In genomic region chr16:18459955-18460370, GRCm38 (mm10) we compare ENCODE assay signal across 8 mouse cellular contexts. TPM values are rescaled to one million over a fixed set of nuclear protein-coding genes. Genes with fewer than 3 reads are reported as not detected.
A peak's percentile ranks its signal among the peaks of the same experiment; 100 is the strongest.
DNase-seq lines count a peak whose midpoint lies in the region; ATAC-seq and TF ChIP-seq lines count a peak whose summit lies in the region.

No protein-coding gene starts in this region.

- ATAC-seq in Patski: peak; percentile 44
- ATAC-seq in forebrain, postnatal 0 days: peak; percentile 86

- H3K4me3 ChIP-seq in forebrain, postnatal 0 days (ENCODE audit: low read depth, low read length): no peak overlapping the region

- H3K4me2 ChIP-seq in forebrain, postnatal 0 days (ENCODE audit: low read depth): peak overlapping the region; percentile 26

- no peak overlapping the region; the same call in 1 of the 2 replicates for H3K27ac ChIP-seq in forebrain, postnatal 0 days (ENCODE audit: low read depth, low read length)

- H3K9ac ChIP-seq in forebrain, postnatal 0 days: peak overlapping the region; percentile 33; the same call in 1 of the 2 replicates

- no peaks in the 10 kb centered on the region; the same call in 1 of the 2 replicates for H3K4me1 ChIP-seq in forebrain, postnatal 0 days (ENCODE audit: insufficient read depth)

- TF ChIP-seq CTCF in Patski (IDR thresholded peaks at IDR 0.05): no peak
- no peak for TF ChIP-seq CTCF in forebrain, postnatal 0 days (IDR thresholded peaks at IDR 0.05; ENCODE audit: low read depth)

- 5% methylated on average over 11 of the region's 11 CpGs for WGBS in forebrain, postnatal 0 days

- H3K27me3 ChIP-seq in Patski: no peaks in the 10 kb centered on the region
- no peaks in the 10 kb centered on the region for H3K27me3 ChIP-seq in forebrain, postnatal 0 days (ENCODE audit: insufficient read depth, low read length)

- DNase-seq in adrenal gland, postnatal 36 days: peak; percentile 18 to 20
- DNase-seq in adrenal gland, postnatal 4 days (ENCODE audit: low spot score in 2 of 2): no peak
- no peak for DNase-seq in Patski (ENCODE audit: low read depth, low spot score)
- peak; percentile 58 for DNase-seq in forebrain, postnatal 0 days
- peak; percentile 85 for DNase-seq in induced T-regulatory cell, adult 2 months (ENCODE audit: low read depth)
- DNase-seq in lung, postnatal 4 days: peak; percentile 54 to 66
- peak; percentile 31 to 56 for DNase-seq in spleen, postnatal 10 days (ENCODE audit: low spot score in 2 of 2)
- DNase-seq in urinary bladder, postnatal 25 days (ENCODE audit: low spot score): no peak

- CTCF ChIA-PET in Patski (lab: Charles Lee): interaction anchor here (2.1 kb wide), 1 partner anchor 9 kb away, joined by 7 read pairs; no protein-coding TSS in a partner anchor

- in situ Hi-C loops in Patski (cut with MboI; ENCODE audit: low pct_unique_long_range_greater_than_20kb): no loop called here

- H3K36me3 ChIP-seq in forebrain, postnatal 0 days (ENCODE audit: insufficient read depth): peaks cover 11% of the 10 kb centered on the region; the same call in 1 of the 2 replicates

- no peaks in the 10 kb centered on the region for H3K9me3 ChIP-seq in forebrain, postnatal 0 days (ENCODE audit: low read length)

- POLR2A ChIA-PET in Patski (lab: Charles Lee): interaction anchor here (1.5 to 2.5 kb wide), 2 partner anchors 12 to 16 kb away, joined by 3 to 14 read pairs; no protein-coding TSS in a partner anchor

RNA-seq across cellular contexts. Expression of gene Comt, which starts 33.3 kb away (rescaled TPM):
- total RNA-seq in adrenal gland, postnatal 36 days (2021): 100 to 1,000 TPM; 193 to 249 TPM
- total RNA-seq in adrenal gland, postnatal 4 days (2021): 100 to 1,000 TPM in 1 of 2 experiments, 10 to 100 TPM in 1; 99.0 to 129 TPM
- 229 TPM for polyA plus RNA-seq in Patski (2021)
- total RNA-seq in forebrain, postnatal 0 days (2014; rRNA removed): 65.6 and 68.4 TPM in 2 replicates
- polyA plus RNA-seq in forebrain, postnatal 0 days (2015; fragmentation: Nextera tagmentation; extraction: Ambion mirVana): 79.9 and 105 TPM in 2 replicates

RNA-seq across cellular contexts. Expression of gene Txnrd2, which starts 33.8 kb away (rescaled TPM):
- 10 to 100 TPM; 73.3 to 97.3 TPM for total RNA-seq in adrenal gland, postnatal 36 days (2021)
- total RNA-seq in adrenal gland, postnatal 4 days (2021): 10 to 100 TPM; 60.2 to 67.6 TPM
- 25.2 TPM for polyA plus RNA-seq in Patski (2021)
- total RNA-seq in forebrain, postnatal 0 days (2014; rRNA removed): 9.7 and 11.5 TPM in 2 replicates
- polyA plus RNA-seq in forebrain, postnatal 0 days (2015; fragmentation: Nextera tagmentation; extraction: Ambion mirVana): 28.0 and 34.4 TPM in 2 replicates

RNA-seq across cellular contexts. Expression of gene Gnb1l, which starts 38.5 kb away (rescaled TPM):
- total RNA-seq in adrenal gland, postnatal 36 days (2021): 1 to 10 TPM; 4.9 to 5.9 TPM
- 1 to 10 TPM; 5.6 to 9.2 TPM for total RNA-seq in adrenal gland, postnatal 4 days (2021)
- polyA plus RNA-seq in Patski (2021): 9.9 TPM
- total RNA-seq in forebrain, postnatal 0 days (2014; rRNA removed): 12.3 and 13.0 TPM in 2 replicates
- polyA plus RNA-seq in forebrain, postnatal 0 days (2015; fragmentation: Nextera tagmentation; extraction: Ambion mirVana): 16.9 and 20.7 TPM in 2 replicates

RNA-seq across cellular contexts. Expression of gene Rtl10, which starts 38.7 kb away (rescaled TPM):
- 1 to 10 TPM; 4.4 to 5.6 TPM for total RNA-seq in adrenal gland, postnatal 36 days (2021)
- total RNA-seq in adrenal gland, postnatal 4 days (2021): 10 to 100 TPM in 1 of 2 experiments, 1 to 10 TPM in 1; 9.5 to 11.0 TPM
- 9.1 TPM for polyA plus RNA-seq in Patski (2021)
- 3.8 and 7.7 TPM in 2 replicates for total RNA-seq in forebrain, postnatal 0 days (2014; rRNA removed)
- polyA plus RNA-seq in forebrain, postnatal 0 days (2015; fragmentation: Nextera tagmentation; extraction: Ambion mirVana): 2.5 and 2.9 TPM in 2 replicates

Comparison
In these comparisons a context has a peak if more than half of its experiments do, and no peak if none do; other contexts are left out.
1. DNase-seq: peak in adrenal gland, postnatal 36 days (2 of 2), forebrain, postnatal 0 days (single experiment), induced T-regulatory cell, adult 2 months (single experiment), lung, postnatal 4 days (2 of 2) and spleen, postnatal 10 days (2 of 2); none in adrenal gland, postnatal 4 days (0 of 2), Patski (single experiment) and urinary bladder, postnatal 25 days (single experiment).